Mouse (Mus musculus) gastrocnemius, postnatal 10 days (tissue): Measurements from ENCODE around the gene Brf1. TPM values are rescaled to one million over a fixed set of nuclear protein-coding genes. Genes with fewer than 3 reads are reported as not detected.

Source experiments
- DNase-seq: peaks from one replicate; pipeline ENCODE4 v3.0.0; 2021; ENCODE audit warnings: mixed read lengths
- total RNA-seq, 2 experiments: library from RNA; stranded (reverse); gene quantifications; 2 replicates each; pipeline ENCODE4 v1.2.3; 2021

Brf1 gene
- total RNA-seq, 2 experiments from 2014 or later: 28.2 to 37.9 TPM

DNA sequence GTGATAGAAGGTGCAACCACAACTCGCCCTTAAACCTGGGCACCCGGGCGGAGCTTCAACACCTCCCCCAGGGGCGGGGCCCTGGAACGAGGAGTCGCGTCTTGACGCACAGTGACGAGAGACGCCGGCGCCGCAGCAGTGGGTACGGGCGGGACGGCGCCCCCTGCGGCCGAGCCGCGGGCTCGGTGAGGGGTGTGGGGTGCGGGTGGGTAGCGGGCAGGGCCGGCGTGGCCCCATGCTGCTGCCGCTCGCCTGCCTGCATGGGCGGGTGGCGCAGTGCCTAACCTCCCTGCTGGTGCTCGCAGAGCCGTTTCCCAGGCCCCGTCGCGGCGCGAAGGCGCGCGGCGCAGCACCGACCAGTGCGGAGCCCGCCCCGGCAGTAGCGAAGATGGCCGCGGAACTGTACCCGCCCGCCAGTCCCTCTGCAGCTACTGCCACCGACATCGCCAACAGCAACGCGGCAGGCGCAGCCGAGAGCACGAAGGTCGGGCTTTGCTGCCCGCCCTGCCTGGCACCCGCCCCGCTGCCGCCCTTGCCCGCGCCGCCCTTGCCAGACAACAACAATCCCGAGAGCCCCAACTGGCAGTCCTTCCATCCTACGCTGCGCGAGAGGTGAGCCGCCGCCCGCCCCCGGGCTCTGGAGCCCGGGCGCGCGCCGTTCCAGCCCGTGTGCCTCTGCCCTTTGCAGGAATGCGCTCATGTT lies 24.0 kb downstream of the Brf1 start, which contains the start of gene Btbd6:
TSS of gene Btbd6 (plus strand) at position 112 of the 703 bp plus-strand sequence.
- DNase-seq: peak; percentile 88

DNA sequence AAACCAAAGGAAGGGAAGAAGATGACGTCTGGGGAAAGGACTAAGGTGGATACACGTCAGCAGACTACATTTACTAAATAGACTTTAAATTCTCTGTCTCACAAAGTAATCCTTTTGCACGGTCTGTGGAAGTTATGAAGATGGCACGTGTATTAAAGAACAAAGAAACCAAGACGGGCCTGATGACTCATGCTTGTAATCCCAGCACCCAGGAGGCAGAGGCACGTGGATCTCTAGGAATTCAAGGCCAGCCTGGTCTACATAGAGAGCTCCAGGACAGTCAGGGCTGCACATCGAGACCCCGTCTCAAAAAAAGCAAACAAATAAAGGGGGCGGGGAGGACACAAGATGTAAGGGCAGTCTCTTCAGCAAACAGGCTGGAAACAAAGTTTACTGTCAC lies 25.8 kb downstream of the Brf1 start:
- no peak for DNase-seq

GRCm38 (mm10) chr12:112969616-112970015 lies 30.9 kb downstream of the Brf1 start:
- DNase-seq: no peak

DNA sequence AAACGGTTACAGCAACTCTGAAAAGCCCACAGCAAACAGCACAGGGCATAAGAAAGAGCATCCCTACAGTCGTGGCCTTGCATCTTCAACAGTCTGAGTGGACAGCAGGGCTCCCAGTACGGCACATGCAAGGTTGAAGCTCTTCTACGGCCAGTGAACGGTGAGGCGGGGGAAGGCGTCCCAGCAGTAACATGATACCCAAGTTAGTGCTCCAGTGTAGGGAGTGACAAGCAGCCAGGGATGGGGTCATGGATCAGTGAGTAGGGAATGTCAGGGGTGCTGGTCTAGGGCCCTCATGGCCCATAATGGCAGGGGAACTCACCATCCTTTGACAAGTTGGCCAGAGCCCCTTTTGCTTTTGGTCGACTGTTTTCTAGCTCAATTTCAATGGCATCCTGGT lies 31.6 kb downstream of the Brf1 start:
- DNase-seq: no peak

- no peak for DNase-seq
These were observed 34.7 kb downstream of the Brf1 start for GRCm38 (mm10) chr12:112965783-112966182.

DNA sequence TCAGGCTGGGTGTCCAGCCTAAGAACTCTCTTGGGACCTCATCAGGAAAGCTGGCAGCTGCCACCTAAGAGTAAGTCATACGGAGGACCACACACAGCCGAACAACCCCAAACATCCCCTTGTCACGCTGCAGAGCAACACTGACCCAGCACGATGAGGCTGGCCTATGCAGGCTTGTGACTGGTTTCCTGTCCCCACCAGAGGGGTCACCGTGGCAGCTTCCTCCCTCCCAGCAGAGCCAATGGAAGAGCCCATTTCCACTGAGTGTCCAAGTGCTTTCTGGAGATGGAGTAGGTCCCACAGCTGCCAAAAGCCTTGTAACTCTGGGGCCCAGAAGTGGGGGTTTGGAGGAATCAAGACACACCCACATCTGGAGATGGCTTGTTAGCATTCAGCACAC lies 38.6 kb downstream of the Brf1 start:
- DNase-seq: no peak

- DNase-seq: peak; percentile 78
These were observed 39.1 kb downstream of the Brf1 start for GRCm38 (mm10) chr12:112961428-112961827.

GRCm38 (mm10) chr12:112959421-112959820 lies 41.1 kb downstream of the Brf1 start:
- DNase-seq: no peak

DNA sequence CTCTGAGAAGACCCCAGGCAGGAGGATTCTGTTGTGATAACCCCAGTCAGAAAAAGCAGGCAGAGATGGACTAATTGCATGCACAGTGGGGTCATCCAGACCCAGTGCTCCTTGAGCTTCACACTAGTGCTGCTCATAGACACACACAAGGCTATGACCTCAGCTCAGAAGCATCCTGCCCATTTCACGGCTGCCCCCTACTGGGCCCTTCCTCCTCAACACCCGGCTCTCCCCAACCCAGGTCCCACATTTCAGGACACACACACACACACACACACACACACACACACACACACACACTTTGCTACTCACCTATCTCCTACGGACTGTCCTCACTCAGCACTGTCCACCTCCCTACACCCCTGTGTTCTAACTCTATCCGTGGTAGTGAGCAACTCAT lies 42.2 kb downstream of the Brf1 start:
- DNase-seq: peak; percentile 62

DNA sequence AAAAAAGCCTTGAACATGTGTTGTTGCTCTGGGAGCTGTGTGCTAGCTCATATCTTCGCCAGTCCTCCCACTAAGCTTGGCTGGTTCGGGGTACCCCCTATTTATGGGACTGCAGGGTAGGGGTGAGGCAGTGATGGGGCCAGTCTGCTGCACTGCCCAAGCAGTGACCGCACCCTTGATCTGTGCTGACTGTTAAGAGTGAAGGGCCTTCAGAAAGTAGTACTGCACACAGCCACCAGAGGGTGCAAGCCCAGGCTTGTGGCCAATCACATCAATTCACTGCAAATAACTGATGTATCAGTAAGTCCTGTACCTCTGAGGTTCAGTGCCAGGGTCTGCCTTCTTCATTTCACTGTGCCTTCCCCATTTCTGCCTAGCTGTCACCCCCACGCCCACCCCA lies 44.7 kb downstream of the Brf1 start:
- DNase-seq: peak; percentile 84

DNA sequence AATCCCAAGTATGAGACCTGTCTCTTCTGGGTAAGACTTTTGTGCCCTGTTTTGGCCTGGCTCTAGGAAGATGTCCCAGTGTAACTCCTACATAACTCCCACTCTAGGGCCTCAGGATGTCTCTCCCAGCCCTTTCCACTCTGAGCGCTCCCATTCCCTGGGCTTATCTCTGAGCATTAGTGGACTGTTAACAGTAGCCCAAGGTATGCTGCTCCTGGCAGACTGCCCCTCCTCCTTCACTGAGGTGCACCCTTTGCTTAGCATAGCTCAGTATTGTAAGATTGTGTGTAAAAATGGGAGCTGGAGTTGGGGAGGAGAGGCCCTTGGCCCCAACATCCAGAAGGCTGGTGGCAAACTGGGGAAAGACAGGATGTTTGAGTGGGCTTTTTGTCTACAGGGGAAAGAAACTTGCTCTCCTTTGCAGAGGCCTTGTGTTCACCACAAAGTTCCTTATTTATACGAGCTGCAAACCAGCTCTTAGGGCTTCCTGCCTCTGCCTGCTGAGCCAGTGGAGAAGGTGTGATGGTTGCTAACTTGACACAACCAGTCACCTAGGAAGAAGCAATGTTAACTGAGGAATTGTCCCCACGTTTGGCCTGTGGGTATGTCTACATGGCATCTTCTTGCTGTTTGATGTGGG lies 47.5 kb downstream of the Brf1 start:
- DNase-seq: no peak

DNA sequence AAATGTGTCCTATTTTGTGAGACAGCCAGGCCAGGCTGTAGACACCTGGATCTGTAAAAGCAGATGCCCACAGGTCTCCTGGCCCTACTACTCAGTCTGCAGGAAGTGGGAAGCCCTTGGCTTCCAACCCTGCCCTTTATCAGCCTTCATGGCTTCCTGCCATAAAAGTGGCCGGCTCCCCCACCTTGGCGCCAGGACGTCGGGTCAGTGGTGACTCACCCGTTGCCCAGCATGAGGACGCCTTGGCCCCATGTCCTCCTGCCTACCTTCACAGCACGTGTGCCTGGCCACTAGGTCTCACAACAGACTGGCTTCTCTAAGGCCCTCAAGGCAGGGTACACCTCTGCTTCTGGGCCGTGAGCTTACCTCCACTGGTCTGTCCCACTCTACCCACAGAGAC lies 48.1 kb downstream of the Brf1 start:
- no peak for DNase-seq

DNA sequence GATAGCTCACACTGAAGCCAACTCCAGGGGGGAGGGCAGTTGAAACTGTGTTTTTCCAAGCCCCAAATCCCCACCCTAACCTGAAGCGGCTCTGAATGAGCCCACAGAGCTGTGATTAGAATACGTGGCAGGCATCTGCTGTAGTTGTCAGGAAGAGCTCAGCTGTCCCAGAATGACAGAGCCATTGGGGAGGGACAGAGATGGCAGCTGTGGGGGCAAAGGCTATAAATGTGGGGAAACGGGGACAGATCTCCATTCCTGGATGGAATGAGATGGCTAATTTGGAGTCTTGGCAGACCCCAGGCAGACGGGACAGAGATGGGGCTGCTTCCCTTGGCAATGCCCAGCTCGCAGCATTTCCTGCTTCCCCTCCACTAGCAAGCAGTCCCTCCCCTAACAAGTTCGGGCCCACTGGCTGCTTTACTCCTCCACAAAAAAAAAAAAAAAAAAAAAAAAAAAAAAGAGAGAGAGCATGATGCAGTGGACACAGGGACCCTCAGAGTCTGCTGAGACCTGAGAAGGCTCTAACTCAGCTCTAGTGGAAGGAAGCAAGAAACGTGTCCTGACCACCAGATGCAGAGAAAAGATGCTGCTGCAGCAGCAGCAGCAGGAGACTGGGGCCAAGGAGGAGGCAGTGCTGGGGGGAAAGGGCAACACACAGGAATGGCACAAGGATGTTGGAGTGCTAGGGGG lies 49.2 kb downstream of the Brf1 start:
- DNase-seq: peak; percentile 8

DNA sequence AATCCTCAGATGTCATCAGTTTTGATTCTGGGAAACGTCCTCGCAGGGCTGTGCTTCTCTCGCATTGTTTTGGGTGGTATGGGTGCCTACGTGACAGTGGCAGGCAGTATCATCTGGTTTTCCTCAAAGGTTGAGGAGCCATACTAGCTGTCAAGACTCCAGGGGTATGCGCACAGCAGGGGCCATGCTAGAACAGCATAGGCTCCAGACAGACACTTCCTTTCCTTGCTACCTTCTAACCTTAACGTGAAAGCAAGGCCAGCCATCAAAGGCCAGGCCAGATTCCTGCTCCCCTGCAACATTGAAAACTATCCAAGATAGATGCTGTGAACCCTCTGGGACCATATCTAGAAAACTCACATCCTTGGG lies 49.8 kb downstream of the Brf1 start:
- no peak for DNase-seq

DNA sequence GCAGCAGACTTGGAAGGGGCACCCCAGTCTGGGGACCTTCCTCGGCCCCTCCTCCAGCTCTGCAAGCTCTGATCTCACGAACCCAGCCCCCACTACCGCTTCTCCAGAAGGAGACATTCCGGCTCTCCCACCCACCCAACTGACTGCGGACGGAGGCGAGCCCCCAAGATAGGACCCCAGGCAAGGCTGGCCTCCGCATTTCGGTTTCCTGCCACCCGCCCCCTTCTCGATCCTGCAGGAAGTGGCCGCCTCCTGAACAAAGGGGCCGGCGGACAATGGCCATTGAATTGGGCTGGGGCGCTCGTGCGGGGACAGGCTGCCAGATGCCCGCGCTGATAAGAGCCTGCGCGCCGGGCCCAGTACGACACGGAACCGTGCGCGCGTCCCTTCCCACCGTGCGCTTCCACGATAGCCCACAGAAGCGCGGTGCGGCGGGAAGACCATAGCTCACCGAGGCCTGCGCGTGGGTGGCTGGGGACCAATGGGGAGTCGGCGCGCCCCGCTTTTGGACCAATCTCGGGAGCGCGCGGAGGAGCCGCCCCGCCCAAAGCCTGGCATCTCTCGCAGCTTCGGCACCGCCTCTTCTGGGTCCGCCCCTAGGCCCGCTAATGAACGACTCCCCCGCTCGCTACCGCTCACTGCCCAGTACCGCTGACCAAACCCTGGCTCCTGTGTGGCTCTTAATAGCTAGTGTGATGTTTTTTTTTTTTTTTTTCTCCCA lies 50.3 kb downstream of the Brf1 start:
- DNase-seq: peak; percentile 85

GRCm38 (mm10) chr12:112947307-112947706 lies 53.2 kb downstream of the Brf1 start:
- DNase-seq: peak; percentile 32

DNA sequence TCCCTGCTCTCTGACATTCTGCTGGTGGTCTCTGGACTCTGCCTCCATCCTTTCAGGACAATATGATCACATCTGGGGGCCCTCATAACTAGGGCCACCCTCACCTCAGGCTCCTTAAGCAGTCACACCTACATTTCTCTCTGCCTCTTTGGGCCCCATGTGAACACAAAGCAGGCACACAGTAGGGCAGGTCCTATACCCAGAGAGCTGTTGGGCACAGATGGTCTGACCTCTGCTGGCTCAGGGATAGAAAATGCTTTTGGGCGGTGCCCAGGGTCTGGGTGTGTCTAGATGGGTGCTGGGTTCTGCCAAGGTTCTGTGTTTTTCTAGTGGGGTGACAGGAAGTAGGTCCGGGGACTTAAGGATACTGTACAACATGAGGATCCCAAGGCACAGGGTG lies 56.8 kb downstream of the Brf1 start:
- DNase-seq: no peak

- DNase-seq: peak; percentile 79
These were observed 58.5 kb downstream of the Brf1 start, which contains the start of gene Nudt14 for GRCm38 (mm10) chr12:112941776-112942713. Gene Nudt14 (minus strand): TSS chr12:112942124.

GRCm38 (mm10) chr12:112941156-112941775 lies 59.2 kb downstream of the Brf1 start:
- no peak for DNase-seq

DNA sequence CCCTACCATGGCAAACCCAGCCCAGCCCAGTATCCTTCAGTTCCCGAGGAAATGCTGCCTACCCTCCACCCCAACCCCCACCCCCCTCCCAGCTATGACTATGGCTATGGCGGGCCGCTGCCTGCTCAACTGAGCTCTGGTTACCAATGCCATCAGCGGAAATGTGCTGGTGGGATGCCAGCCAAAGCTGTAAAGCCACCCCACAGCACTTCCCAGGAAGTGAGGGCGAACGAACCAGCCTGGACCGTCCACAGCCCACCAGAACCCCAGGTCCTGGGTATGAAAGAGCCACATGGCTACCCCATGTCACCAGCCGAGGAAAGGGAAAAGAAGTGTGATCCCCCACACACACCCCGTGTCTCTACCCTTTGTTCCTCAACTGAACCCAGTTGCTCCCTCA lies 59.8 kb downstream of the Brf1 start:
- DNase-seq: no peak

DNA sequence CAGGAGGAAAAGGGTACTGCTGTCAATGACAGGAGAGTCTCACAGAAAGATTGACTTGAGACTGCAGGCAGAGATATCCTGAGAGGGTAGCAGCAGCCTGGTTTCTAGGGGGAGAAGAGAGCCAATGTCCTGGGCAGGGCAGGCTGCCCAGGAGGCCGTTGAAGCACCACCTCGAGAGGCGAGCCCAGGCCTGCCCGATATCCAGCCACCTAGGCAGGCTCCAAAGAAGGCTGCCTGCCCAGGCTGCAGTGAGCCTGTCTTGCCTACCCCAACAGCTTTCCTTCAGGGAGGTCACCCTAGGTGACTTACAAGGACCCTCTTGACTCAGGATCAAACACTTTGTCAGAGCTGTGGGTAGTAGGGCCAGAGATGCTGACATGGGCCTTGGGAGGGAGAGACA lies 60.3 kb downstream of the Brf1 start:
- DNase-seq: no peak
